Mouse (Mus musculus) liver, adult 2 months (tissue): Measurements from ENCODE around the gene Pknox2.

ENCODE experiments used
- CTCF ChIP-seq: fragments of 200-500 bp; IDR thresholded peaks from 2 replicates; pipeline ENCODE4 v1.5.1; 2011; ENCODE audit warnings: low read depth, low read length, control low read depth
- POLR2A ChIP-seq: fragments of 200-500 bp; IDR thresholded peaks from 2 replicates; pipeline ENCODE4 v1.6.1; 2011; ENCODE audit warnings: low read length, control low read depth; ENCODE audit not compliant: insufficient read depth; ENCODE audit errors: extremely low read depth

DNA sequence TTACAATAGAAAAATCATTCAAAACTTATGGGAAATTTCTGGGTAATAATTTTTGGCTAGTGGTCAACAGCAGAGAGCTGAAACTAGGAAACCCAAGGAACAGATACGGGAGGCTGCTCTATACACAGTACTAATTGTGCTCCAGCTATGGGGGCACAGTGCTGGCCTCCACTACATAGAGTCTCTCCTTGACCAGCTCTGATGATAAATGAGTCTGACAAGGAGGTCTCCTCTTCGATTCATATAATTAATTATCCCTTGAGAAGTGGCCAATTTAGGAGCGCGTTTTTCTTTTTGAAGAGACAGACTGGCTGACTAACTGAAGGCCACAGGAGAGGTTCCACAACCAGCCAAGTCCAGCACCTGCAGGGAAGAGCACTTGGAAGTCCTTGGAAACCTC is 71.3 kb downstream of the Pknox2 start:
- TF ChIP-seq POLR2A (no peak), CTCF (no peak)
